Mouse (Mus musculus) central nervous system, embryonic 18 days (tissue): Measurements from ENCODE around the gene Fam124a. TPM values are rescaled to one million over a fixed set of nuclear protein-coding genes. Genes with fewer than 3 reads are reported as not detected.

ENCODE experiments used
- polyA plus RNA-seq: library from polyadenylated mRNA; depleted of rRNA; stranded (reverse); fragments of >200 nt; gene quantifications from 2 replicates; pipeline ENCODE4 v1.2.3, GENCODE M21; 2012; rRNA removed

The Fam124a gene
- polyA plus RNA-seq = 58.3 and 61.0 TPM in 2 replicates

GRCm38 (mm10) chr14:62555309-62555829 lies at the start of gene Fam124a:
Gene Fam124a (plus strand): TSS chr14:62555737.

GRCm38 (mm10) chr14:62566821-62567220 lies 11.3 kb downstream of the Fam124a start, which contains the start of gene Gm4131:
Gene Gm4131 (minus strand): TSS chr14:62566921.

Other genes with a start within 250 kb of the Fam124a start
- 0.76 and 1.00 TPM in 2 replicates for gene Gucy1b2, start 99.4 kb upstream of the Fam124a start, polyA plus RNA-seq
- gene Gm4131, start 11.2 kb downstream of the Fam124a start, polyA plus RNA-seq = not detected in 2 replicates
- 0.05 TPM in 1 of 2 replicates, not detected in the other for gene Serpine3, start 107.9 kb downstream of the Fam124a start, polyA plus RNA-seq
- gene Ints6, start 205.4 kb downstream of the Fam124a start, polyA plus RNA-seq = 13.1 and 13.5 TPM in 2 replicates